Mouse (Mus musculus) ES-E14 (cell line): ENCODE results near the gene 4930447C04Rik.

Source experiments
- CHD2 ChIP-seq: IDR thresholded peaks from 2 replicates; pipeline ENCODE4 v1.6.1; 2014; ENCODE audit warnings: mild to moderate bottlenecking, low read depth, low read length, inconsistent platforms
- HCFC1 ChIP-seq: IDR thresholded peaks from 2 replicates; pipeline ENCODE4 v1.6.1; 2012; ENCODE audit warnings: low read length, inconsistent platforms, borderline replicate concordance; ENCODE audit not compliant: insufficient read depth
- MAFK ChIP-seq: IDR thresholded peaks from 2 replicates; pipeline ENCODE4 v1.6.1; 2014; ENCODE audit warnings: mild to moderate bottlenecking, low read depth, low read length, inconsistent platforms; ENCODE audit not compliant: insufficient read depth
- ZC3H11A ChIP-seq: IDR thresholded peaks from 2 replicates; pipeline ENCODE4 v1.6.1; 2012; ENCODE audit warnings: low read depth, mild to moderate bottlenecking, inconsistent platforms, low read length, borderline replicate concordance
- ZNF384 ChIP-seq: IDR thresholded peaks from 2 replicates; pipeline ENCODE4 v1.6.1; 2012; ENCODE audit warnings: low read depth, low read length, inconsistent platforms

DNA sequence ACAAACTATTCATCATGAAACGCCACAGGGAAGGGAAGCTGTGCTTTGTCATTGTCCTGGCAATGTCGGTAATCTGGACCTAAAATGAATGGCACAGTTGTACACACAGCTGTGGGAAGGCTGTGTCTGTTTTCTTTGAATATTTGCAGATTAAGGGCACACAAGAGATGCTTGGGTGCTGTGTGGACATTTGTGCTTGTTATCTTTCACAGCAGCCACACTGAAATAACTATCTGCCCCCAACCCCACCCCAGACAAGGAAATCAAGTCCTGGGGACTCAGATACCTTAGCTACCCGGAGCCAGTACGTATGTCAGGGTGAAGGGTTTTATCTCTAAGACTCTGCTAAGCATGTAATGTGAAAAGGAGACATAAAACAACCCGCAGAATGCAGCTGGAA lies 38.7 kb upstream of the 4930447C04Rik start:
- TF ChIP-seq ZC3H11A: no peak
- no peak for TF ChIP-seq MAFK
- TF ChIP-seq CHD2: no peak
- TF ChIP-seq ZNF384: no peak
- no peak for TF ChIP-seq HCFC1
